Mouse (Mus musculus): ENCODE results near the gene Smarca4.
"Not testable (repeated sequence)": the region's sequence is repeated elsewhere in the genome, so short reads cannot be mapped to it uniquely, and the experiment has no call there.

Smarca4 gene

GRCm38 (mm10) chr9:21615617-21616231 is at the start of gene Smarca4:
Smarca4 (plus strand) TSS chr9:21616169.
- DNase-seq (ENCODE audit: low spot score) = peak; percentile 97

GRCm38 (mm10) chr9:21566538-21566937 is 49.4 kb upstream of the Smarca4 start:
- no peak for DNase-seq (ENCODE audit: low spot score)

- DNase-seq (ENCODE audit: low spot score) = no peak
These were observed 48.9 kb upstream of the Smarca4 start for GRCm38 (mm10) chr9:21567051-21567450.

- no peak for DNase-seq (ENCODE audit: low spot score)
These were observed 47.2 kb upstream of the Smarca4 start for GRCm38 (mm10) chr9:21568657-21569255.

GRCm38 (mm10) chr9:21574012-21574801 is 41.8 kb upstream of the Smarca4 start:
- no peak for DNase-seq (ENCODE audit: low spot score)

- no peak for DNase-seq (ENCODE audit: low spot score)
These were observed 40.7 kb upstream of the Smarca4 start for GRCm38 (mm10) chr9:21575253-21575652.

GRCm38 (mm10) chr9:21576286-21576685 is 39.7 kb upstream of the Smarca4 start:
- DNase-seq (ENCODE audit: low spot score) = no peak

GRCm38 (mm10) chr9:21578226-21578625 is 37.7 kb upstream of the Smarca4 start:
- no peak for DNase-seq (ENCODE audit: low spot score)

GRCm38 (mm10) chr9:21585401-21585800 is 30.6 kb upstream of the Smarca4 start:
- no peak for DNase-seq (ENCODE audit: low spot score)

GRCm38 (mm10) chr9:21587678-21588349 is 28.2 kb upstream of the Smarca4 start:
- no peak for DNase-seq (ENCODE audit: low spot score)

- DNase-seq (ENCODE audit: low spot score) = no peak
These were observed 27.6 kb upstream of the Smarca4 start for GRCm38 (mm10) chr9:21588350-21588749.

- DNase-seq (ENCODE audit: low spot score) = no peak
These were observed 26.4 kb upstream of the Smarca4 start for GRCm38 (mm10) chr9:21589538-21589937.

- DNase-seq (ENCODE audit: low spot score) = no peak
These were observed 24.7 kb upstream of the Smarca4 start for GRCm38 (mm10) chr9:21591127-21591830.

- no peak for DNase-seq (ENCODE audit: low spot score)
These were observed 23.9 kb upstream of the Smarca4 start for GRCm38 (mm10) chr9:21591831-21592702.

GRCm38 (mm10) chr9:21592703-21593121 is 23.3 kb upstream of the Smarca4 start, which contains the start of the genes Timm29 and Yipf2:
Timm29 (plus strand) TSS chr9:21592722.
Yipf2 (minus strand) TSS chr9:21592828.
- peak; percentile 94 for DNase-seq (ENCODE audit: low spot score)

GRCm38 (mm10) chr9:21593122-21593721 is 22.7 kb upstream of the Smarca4 start:
- peak; percentile 66 for DNase-seq (ENCODE audit: low spot score)

GRCm38 (mm10) chr9:21594350-21594749 is 21.6 kb upstream of the Smarca4 start:
- DNase-seq (ENCODE audit: low spot score) = not testable (repeated sequence)

GRCm38 (mm10) chr9:21594838-21595237 is 21.1 kb upstream of the Smarca4 start:
- no peak for DNase-seq (ENCODE audit: low spot score)

GRCm38 (mm10) chr9:21598198-21598597 is 17.8 kb upstream of the Smarca4 start:
- peak; percentile 46 for DNase-seq (ENCODE audit: low spot score)

- no peak for DNase-seq (ENCODE audit: low spot score)
These were observed 15.8 kb upstream of the Smarca4 start for GRCm38 (mm10) chr9:21600186-21600585.
